Mouse (Mus musculus) hindbrain, embryonic 15.5 days (tissue): ENCODE data around the gene Tmem40. TPM values are rescaled to one million over a fixed set of nuclear protein-coding genes. Genes with fewer than 3 reads are reported as not detected.
A peak's percentile ranks its signal among the peaks of the same experiment; 100 is the strongest.

ENCODE experiments used
- ATAC-seq: fragments of 200-750 bp; cut with Nextera tagmentation; 2 replicates; pipeline ENCODE4 v1.8.0; 2017; ENCODE audit warnings: low read depth, moderate number of reproducible peaks, moderate TSS enrichment; ENCODE audit not compliant: low FRiP score
- H3K27ac ChIP-seq: fragments of 300-500 bp; sonication (generic); replicated peaks from 2 replicates; pipeline ENCODE4 v1.5.1; 2015; ENCODE audit warnings: mild to moderate bottlenecking, inconsistent platforms
- H3K27me3 ChIP-seq: fragments of 300-500 bp; sonication (generic); 2 replicates; pipeline ENCODE4 v1.6.1; 2015; ENCODE audit warnings: control low read depth, inconsistent platforms
- H3K36me3 ChIP-seq: fragments of 300-500 bp; sonication (generic); 2 replicates; pipeline ENCODE4 v1.6.1; 2015; ENCODE audit warnings: control low read depth, inconsistent platforms
- H3K4me1 ChIP-seq: fragments of 300-500 bp; sonication (generic); replicated peaks from 2 replicates; pipeline ENCODE4 v1.6.1; 2015; ENCODE audit warnings: control low read depth, inconsistent platforms
- H3K4me2 ChIP-seq: fragments of 300-500 bp; sonication (generic); 2 replicates; pipeline ENCODE4 v1.6.1; 2015; ENCODE audit warnings: moderate library complexity, mild to moderate bottlenecking, inconsistent platforms
- H3K4me3 ChIP-seq: fragments of 300-500 bp; sonication (generic); 2 replicates; pipeline ENCODE4 v1.5.1; 2015; ENCODE audit warnings: mild to moderate bottlenecking, inconsistent platforms
- H3K9ac ChIP-seq: fragments of 300-500 bp; sonication (generic); 2 replicates; pipeline ENCODE4 v1.6.1; 2015; ENCODE audit warnings: inconsistent platforms
- H3K9me3 ChIP-seq: fragments of 300-500 bp; sonication (generic); 2 replicates; pipeline ENCODE4 v1.6.1; 2016; ENCODE audit warnings: control low read depth, inconsistent platforms
- WGBS: fragments of 180-500 bp; shearing (Covaris S2); methylation state at CpG from one replicate; pipeline ENCODE4 v1.1.7; 2015; 5-methylcytosine and 5-hydroxymethylcytosine counted together
- polyA plus RNA-seq: library from polyadenylated mRNA; unstranded; fragments of >200 nt; fragmentation: Nextera tagmentation; extraction: Ambion mirVana; gene quantifications from 2 replicates; pipeline ENCODE4 v1.2.1, GENCODE M21; 2015

Tmem40 gene
- polyA plus RNA-seq, 1 experiment from 2014 or later: 1.5 TPM

- H3K4me1 ChIP-seq: peaks cover 11% of the 10 kb centered on the region
- H3K27ac ChIP-seq: no peak overlapping the region
- H3K9me3 ChIP-seq: no peaks in the 10 kb centered on the region
- no peak for ATAC-seq
- H3K4me2 ChIP-seq: no peak overlapping the region
- peaks cover 82% of the 10 kb centered on the region for H3K36me3 ChIP-seq
- 87% methylated on average over 10 of the region's 10 CpGs for WGBS
- H3K27me3 ChIP-seq: no peaks in the 10 kb centered on the region
- no peak overlapping the region for H3K4me3 ChIP-seq
- H3K9ac ChIP-seq: no peak overlapping the region
Observed at GRCm38 (mm10) chr6:115791016-115791415, 28.8 kb upstream of the Tmem40 start.

GRCm38 (mm10) chr6:115782781-115783180, 20.6 kb upstream of the Tmem40 start:
- no peak overlapping the region for H3K27ac ChIP-seq
- ATAC-seq: no peak
- H3K36me3 ChIP-seq: peaks cover 55% of the 10 kb centered on the region
- 97% methylated on average over 3 of the region's 3 CpGs for whole genome bisulfite sequencing
- H3K4me3 ChIP-seq: no peak overlapping the region
- H3K9me3 ChIP-seq: no peaks in the 10 kb centered on the region
- H3K9ac ChIP-seq: no peak overlapping the region
- H3K27me3 ChIP-seq: no peaks in the 10 kb centered on the region
- H3K4me1 ChIP-seq: no peaks in the 10 kb centered on the region
- H3K4me2 ChIP-seq: no peak overlapping the region

GRCm38 (mm10) chr6:115776363-115776762, 14.2 kb upstream of the Tmem40 start:
- H3K27me3 ChIP-seq: no peaks in the 10 kb centered on the region
- WGBS: 74% methylated on average over 9 of the region's 9 CpGs

GRCm38 (mm10) chr6:115775838-115776237, 13.6 kb upstream of the Tmem40 start:
- 51% methylated on average over 3 of the region's 3 CpGs for WGBS
- peak; percentile 4; the same call in 1 of the 2 replicates for ATAC-seq
- Histone ChIP-seq H3K4me3 (peak overlapping the region; percentile 97), H3K27me3 (no peaks in the 10 kb centered on the region), H3K4me2 (peak overlapping the region; percentile 81), H3K27ac (no peak overlapping the region), H3K9me3 (no peaks in the 10 kb centered on the region), H3K9ac (peak overlapping the region; percentile 88; the same call in 1 of the 2 replicates), H3K4me1 (peaks cover 30% of the 10 kb centered on the region), H3K36me3 (peaks cover 2% of the 10 kb centered on the region; the same call in 1 of the 2 replicates)

More at GRCm38 (mm10) chr6:115776363-115776762, 14.2 kb upstream of the Tmem40 start:
- peaks cover 30% of the 10 kb centered on the region for H3K4me1 ChIP-seq
- H3K4me3 ChIP-seq: peak overlapping the region; percentile 97; the same call in 1 of the 2 replicates
- ATAC-seq: no peak
- H3K9me3 ChIP-seq: no peaks in the 10 kb centered on the region
- H3K27ac ChIP-seq: no peak overlapping the region
- no peak overlapping the region for H3K9ac ChIP-seq
- H3K4me2 ChIP-seq: peak overlapping the region; percentile 81
- H3K36me3 ChIP-seq: peaks cover 6% of the 10 kb centered on the region; the same call in 1 of the 2 replicates

- ATAC-seq: peak; percentile 84
- Histone ChIP-seq H3K9ac (peak within 1 kb of the TSS; percentile 88), H3K4me3 (peak within 1 kb of the TSS; percentile 97), H3K27ac (peak within 1 kb of the TSS; percentile 82), H3K27me3 (no peaks in the 10 kb centered on the region), H3K4me2 (peak within 1 kb of the TSS; percentile 81), H3K4me1 (peaks cover 30% of the 10 kb centered on the region), H3K36me3 (no peaks in the 10 kb centered on the region), H3K9me3 (no peaks in the 10 kb centered on the region)
- 0% methylated on average over 10 of the region's 28 CpGs for WGBS
Observed at GRCm38 (mm10) chr6:115774501-115774921, 12.3 kb upstream of the Tmem40 start, which contains the start of gene Cand2. Gene Cand2, plus strand, starts transcription at chr6:115774538.

- Histone ChIP-seq H3K4me3 (peak overlapping the region; percentile 97), H3K27me3 (no peaks in the 10 kb centered on the region), H3K4me1 (peaks cover 30% of the 10 kb centered on the region), H3K4me2 (peak overlapping the region; percentile 81), H3K9me3 (no peaks in the 10 kb centered on the region), H3K9ac (peak overlapping the region; percentile 43), H3K27ac (peak overlapping the region; percentile 69), H3K36me3 (no peaks in the 10 kb centered on the region)
- peak; percentile 82 for ATAC-seq
- WGBS: under 1% methylated on average over 14 of the region's 14 CpGs
Observed at GRCm38 (mm10) chr6:115773966-115774413, 11.8 kb upstream of the Tmem40 start.

- H3K4me3 ChIP-seq: no peak overlapping the region
- no peak overlapping the region for H3K9ac ChIP-seq
- H3K27me3 ChIP-seq: no peaks in the 10 kb centered on the region
- no peaks in the 10 kb centered on the region for H3K9me3 ChIP-seq
- no peak overlapping the region for H3K27ac ChIP-seq
- no peak overlapping the region for H3K4me2 ChIP-seq
- H3K4me1 ChIP-seq: peaks cover 30% of the 10 kb centered on the region
- H3K36me3 ChIP-seq: no peaks in the 10 kb centered on the region
- ATAC-seq: no peak
- 56% methylated on average over 1 of the region's 1 CpGs for WGBS
Observed at GRCm38 (mm10) chr6:115772604-115773003, 10.4 kb upstream of the Tmem40 start.

- no peaks in the 10 kb centered on the region for H3K9me3 ChIP-seq
- H3K9ac ChIP-seq: no peak overlapping the region
- H3K4me3 ChIP-seq: no peak overlapping the region
- ATAC-seq: no peak
- no peak overlapping the region for H3K4me2 ChIP-seq
- WGBS: 85% methylated on average over 6 of the region's 6 CpGs
- H3K4me1 ChIP-seq: peaks cover 30% of the 10 kb centered on the region
- no peaks in the 10 kb centered on the region for H3K36me3 ChIP-seq
- no peaks in the 10 kb centered on the region for H3K27me3 ChIP-seq
- no peak overlapping the region for H3K27ac ChIP-seq
Observed at GRCm38 (mm10) chr6:115772201-115772600, 10.0 kb upstream of the Tmem40 start.

- Histone ChIP-seq H3K9me3 (no peaks in the 10 kb centered on the region), H3K4me2 (no peak overlapping the region), H3K4me3 (no peak overlapping the region), H3K36me3 (no peaks in the 10 kb centered on the region), H3K4me1 (peaks cover 17% of the 10 kb centered on the region), H3K27me3 (no peaks in the 10 kb centered on the region), H3K27ac (no peak overlapping the region), H3K9ac (no peak overlapping the region)
- ATAC-seq: no peak
- WGBS: 67% methylated on average over 4 of the region's 4 CpGs
Observed at GRCm38 (mm10) chr6:115770852-115771251, 8.6 kb upstream of the Tmem40 start.

- no peak for ATAC-seq
- Histone ChIP-seq H3K9me3 (no peaks in the 10 kb centered on the region), H3K4me2 (no peak overlapping the region), H3K36me3 (no peaks in the 10 kb centered on the region), H3K4me3 (no peak overlapping the region), H3K27me3 (no peaks in the 10 kb centered on the region), H3K27ac (no peak overlapping the region), H3K4me1 (peaks cover 10% of the 10 kb centered on the region), H3K9ac (no peak overlapping the region)
- 85% methylated on average over 20 of the region's 20 CpGs for WGBS
Observed at GRCm38 (mm10) chr6:115770059-115770670, 8.0 kb upstream of the Tmem40 start.

GRCm38 (mm10) chr6:115768207-115768606, 6.0 kb upstream of the Tmem40 start:
- H3K9ac ChIP-seq: no peak overlapping the region
- H3K27ac ChIP-seq: no peak overlapping the region
- no peak overlapping the region for H3K4me2 ChIP-seq
- H3K27me3 ChIP-seq: no peaks in the 10 kb centered on the region
- H3K4me3 ChIP-seq: no peak overlapping the region
- 0 out of 2 replicates have a peak, but pooled peaks cover 4% of the 10 kb centered on the region for H3K4me1 ChIP-seq
- no peaks in the 10 kb centered on the region for H3K36me3 ChIP-seq
- no peak for ATAC-seq
- H3K9me3 ChIP-seq: no peaks in the 10 kb centered on the region
- WGBS: 89% methylated on average over 4 of the region's 4 CpGs

GRCm38 (mm10) chr6:115767357-115767756, 5.1 kb upstream of the Tmem40 start:
- H3K4me3 ChIP-seq: no peak overlapping the region
- H3K36me3 ChIP-seq: no peaks in the 10 kb centered on the region
- H3K9me3 ChIP-seq: no peaks in the 10 kb centered on the region
- peaks cover 5% of the 10 kb centered on the region for H3K4me1 ChIP-seq
- no peak for ATAC-seq
- WGBS: 36% methylated on average over 9 of the region's 9 CpGs
- no peaks in the 10 kb centered on the region for H3K27me3 ChIP-seq
- no peak overlapping the region for H3K27ac ChIP-seq
- no peak overlapping the region for H3K4me2 ChIP-seq
- no peak overlapping the region for H3K9ac ChIP-seq
